Mouse (Mus musculus) midbrain, embryonic 12.5 days (tissue): ENCODE measurements around the gene Exosc7. TPM values are rescaled to one million over a fixed set of nuclear protein-coding genes. Genes with fewer than 3 reads are reported as not detected.

Experiments
- ATAC-seq: fragments of 200-750 bp; cut with Nextera tagmentation; 2 replicates; pipeline ENCODE4 v1.8.0; 2017; ENCODE audit warnings: low read depth, moderate TSS enrichment, moderate library complexity; ENCODE audit not compliant: low FRiP score
- H3K27ac ChIP-seq: fragments of 300-500 bp; sonication (generic); replicated peaks from 2 replicates; pipeline ENCODE4 v1.5.1; 2016; ENCODE audit warnings: mild to moderate bottlenecking
- H3K27me3 ChIP-seq: fragments of 300-500 bp; sonication (generic); 2 replicates; pipeline ENCODE4 v1.6.1; 2016; ENCODE audit warnings: mild to moderate bottlenecking
- H3K36me3 ChIP-seq: fragments of 300-500 bp; sonication (generic); 2 replicates; pipeline ENCODE4 v1.6.1; 2016
- H3K4me1 ChIP-seq: fragments of 300-500 bp; sonication (generic); 2 replicates; pipeline ENCODE4 v1.6.1; 2016
- H3K4me2 ChIP-seq: fragments of 300-500 bp; sonication (generic); replicated peaks from 2 replicates; pipeline ENCODE4 v1.6.1; 2016; ENCODE audit warnings: mild to moderate bottlenecking, moderate library complexity
- H3K4me3 ChIP-seq: fragments of 300-500 bp; sonication (generic); 2 replicates; pipeline ENCODE4 v1.5.1; 2016; ENCODE audit warnings: mild to moderate bottlenecking
- H3K9ac ChIP-seq: fragments of 300-500 bp; sonication (generic); replicated peaks from 2 replicates; pipeline ENCODE4 v1.6.1; 2016; ENCODE audit warnings: mild to moderate bottlenecking, moderate library complexity
- H3K9me3 ChIP-seq: fragments of 300-500 bp; sonication (generic); 2 replicates; pipeline ENCODE4 v1.6.1; 2016; ENCODE audit warnings: mild to moderate bottlenecking
- WGBS: fragments of 180-500 bp; shearing (Covaris S2); methylation state at CpG from one replicate; pipeline ENCODE4 v1.1.7; 2016; 5-methylcytosine and 5-hydroxymethylcytosine counted together
- polyA plus RNA-seq: library from polyadenylated mRNA; unstranded; fragments of >200 nt; fragmentation: Nextera tagmentation; extraction: Ambion mirVana; gene quantifications from 2 replicates; pipeline ENCODE4 v1.2.1, GENCODE M21; 2016

The Exosc7 gene
- polyA plus RNA-seq = 96.5 and 103 TPM in 2 replicates

GRCm38 (mm10) chr9:123112805-123113521 is at the start of gene Exosc7, which contains the start of gene Zdhhc3:
TSS of gene Exosc7 (plus strand) at chr9:123113215.
TSS of gene Zdhhc3 (minus strand) at chr9:123113205.
- H3K27me3 ChIP-seq = no peaks in the 10 kb centered on the region
- peak; percentile 96 for ATAC-seq
- peaks cover 18% of the 10 kb centered on the region for H3K4me1 ChIP-seq
- H3K4me3 ChIP-seq = peak within 1 kb of the TSS; percentile 95
- H3K27ac ChIP-seq = peak within 1 kb of the TSS; percentile 94
- WGBS = under 1% methylated on average over 78 of the region's 79 CpGs
- no peaks in the 10 kb centered on the region for H3K9me3 ChIP-seq
- peak within 1 kb of the TSS; percentile 81 for H3K4me2 ChIP-seq
- peaks cover 12% of the 10 kb centered on the region for H3K36me3 ChIP-seq
- peak within 1 kb of the TSS; percentile 93 for H3K9ac ChIP-seq

GRCm38 (mm10) chr9:123079149-123079548 is 33.9 kb upstream of the Exosc7 start:
- Histone ChIP-seq H3K4me3 (no peak overlapping the region), H3K27me3 (no peaks in the 10 kb centered on the region), H3K9ac (no peak overlapping the region), H3K4me1 (no peaks in the 10 kb centered on the region), H3K4me2 (no peak overlapping the region), H3K36me3 (peaks cover 87% of the 10 kb centered on the region), H3K9me3 (no peaks in the 10 kb centered on the region), H3K27ac (no peak overlapping the region)
- 93% methylated on average over 5 of the region's 5 CpGs for WGBS
- no peak for ATAC-seq

- H3K4me1 ChIP-seq = no peaks in the 10 kb centered on the region
- H3K9ac ChIP-seq = no peak overlapping the region
- no peak for ATAC-seq
- no peak overlapping the region for H3K4me3 ChIP-seq
- no peaks in the 10 kb centered on the region for H3K27me3 ChIP-seq
- no peaks in the 10 kb centered on the region for H3K9me3 ChIP-seq
- H3K36me3 ChIP-seq = peaks cover 94% of the 10 kb centered on the region
- H3K4me2 ChIP-seq = no peak overlapping the region
- 93% methylated on average over 7 of the region's 7 CpGs for WGBS
- no peak overlapping the region for H3K27ac ChIP-seq
Measured at GRCm38 (mm10) chr9:123080355-123080754, 32.7 kb upstream of the Exosc7 start.

GRCm38 (mm10) chr9:123080796-123081195 is 32.2 kb upstream of the Exosc7 start:
- Histone ChIP-seq H3K36me3 (peaks cover 95% of the 10 kb centered on the region), H3K4me3 (no peak overlapping the region), H3K4me1 (no peaks in the 10 kb centered on the region), H3K27ac (no peak overlapping the region), H3K9me3 (no peaks in the 10 kb centered on the region), H3K9ac (no peak overlapping the region), H3K27me3 (no peaks in the 10 kb centered on the region), H3K4me2 (no peak overlapping the region)
- 78% methylated on average over 1 of the region's 1 CpGs for WGBS
- no peak for ATAC-seq

GRCm38 (mm10) chr9:123085373-123085772 is 27.6 kb upstream of the Exosc7 start:
- Histone ChIP-seq H3K9me3 (no peaks in the 10 kb centered on the region), H3K27ac (no peak overlapping the region), H3K36me3 (peaks cover 95% of the 10 kb centered on the region), H3K4me2 (no peak overlapping the region), H3K27me3 (no peaks in the 10 kb centered on the region), H3K4me1 (no peaks in the 10 kb centered on the region), H3K9ac (no peak overlapping the region), H3K4me3 (no peak overlapping the region)
- 89% methylated on average over 1 of the region's 1 CpGs for WGBS
- no peak for ATAC-seq

- Histone ChIP-seq H3K27ac (no peak overlapping the region), H3K9me3 (no peaks in the 10 kb centered on the region), H3K4me2 (no peak overlapping the region), H3K4me1 (no peaks in the 10 kb centered on the region), H3K4me3 (no peak overlapping the region), H3K9ac (no peak overlapping the region), H3K36me3 (peaks cover 80% of the 10 kb centered on the region), H3K27me3 (no peaks in the 10 kb centered on the region)
- ATAC-seq = no peak
- 83% methylated on average over 3 of the region's 3 CpGs for WGBS
Measured at GRCm38 (mm10) chr9:123087558-123087957, 25.5 kb upstream of the Exosc7 start.

- no peak overlapping the region for H3K4me3 ChIP-seq
- no peaks in the 10 kb centered on the region for H3K4me1 ChIP-seq
- no peak overlapping the region for H3K4me2 ChIP-seq
- 93% methylated on average over 4 of the region's 4 CpGs for WGBS
- peaks cover 71% of the 10 kb centered on the region for H3K36me3 ChIP-seq
- H3K9me3 ChIP-seq = no peaks in the 10 kb centered on the region
- H3K27ac ChIP-seq = no peak overlapping the region
- no peak overlapping the region for H3K9ac ChIP-seq
- no peaks in the 10 kb centered on the region for H3K27me3 ChIP-seq
- ATAC-seq = no peak
Measured at GRCm38 (mm10) chr9:123090844-123091243, 22.2 kb upstream of the Exosc7 start.

- peaks cover 60% of the 10 kb centered on the region for H3K36me3 ChIP-seq
- H3K4me3 ChIP-seq = no peak overlapping the region
- H3K4me1 ChIP-seq = no peaks in the 10 kb centered on the region
- H3K9me3 ChIP-seq = no peaks in the 10 kb centered on the region
- no peak overlapping the region for H3K27ac ChIP-seq
- H3K27me3 ChIP-seq = no peaks in the 10 kb centered on the region
- no peak overlapping the region for H3K4me2 ChIP-seq
- no peak for ATAC-seq
- WGBS = 97% methylated on average over 16 of the region's 16 CpGs
- H3K9ac ChIP-seq = no peak overlapping the region
Measured at GRCm38 (mm10) chr9:123099631-123100455, 13.2 kb upstream of the Exosc7 start.

GRCm38 (mm10) chr9:123103425-123103824 is 9.6 kb upstream of the Exosc7 start:
- H3K9me3 ChIP-seq = no peaks in the 10 kb centered on the region
- H3K27me3 ChIP-seq = no peaks in the 10 kb centered on the region
- no peak overlapping the region for H3K4me2 ChIP-seq
- H3K27ac ChIP-seq = no peak overlapping the region
- H3K4me3 ChIP-seq = no peak overlapping the region
- peaks cover 40% of the 10 kb centered on the region for H3K36me3 ChIP-seq
- no peak for ATAC-seq
- H3K9ac ChIP-seq = no peak overlapping the region
- no peaks in the 10 kb centered on the region for H3K4me1 ChIP-seq

GRCm38 (mm10) chr9:123104362-123104761 is 8.7 kb upstream of the Exosc7 start:
- Histone ChIP-seq H3K9ac (no peak overlapping the region), H3K27me3 (no peaks in the 10 kb centered on the region), H3K4me3 (no peak overlapping the region), H3K9me3 (no peaks in the 10 kb centered on the region), H3K36me3 (peaks cover 35% of the 10 kb centered on the region), H3K27ac (no peak overlapping the region), H3K4me2 (no peak overlapping the region), H3K4me1 (no peaks in the 10 kb centered on the region)
- no peak for ATAC-seq

- Histone ChIP-seq H3K4me3 (no peak overlapping the region), H3K27ac (no peak overlapping the region), H3K4me1 (peaks cover 9% of the 10 kb centered on the region), H3K9me3 (no peaks in the 10 kb centered on the region), H3K9ac (no peak overlapping the region), H3K4me2 (no peak overlapping the region), H3K36me3 (peaks cover 18% of the 10 kb centered on the region), H3K27me3 (no peaks in the 10 kb centered on the region)
- ATAC-seq = no peak
- 87% methylated on average over 4 of the region's 4 CpGs for WGBS
Measured at GRCm38 (mm10) chr9:123107186-123107585, 5.8 kb upstream of the Exosc7 start.

- no peak for ATAC-seq
- H3K27ac ChIP-seq = no peak overlapping the region
- WGBS = 95% methylated on average over 7 of the region's 7 CpGs
Measured at GRCm38 (mm10) chr9:123109188-123109587, 3.8 kb upstream of the Exosc7 start.

More at GRCm38 (mm10) chr9:123109188-123109587, 3.8 kb upstream of the Exosc7 start:
- H3K4me3 ChIP-seq = no peak overlapping the region
- H3K9ac ChIP-seq = no peak overlapping the region
- peaks cover 18% of the 10 kb centered on the region for H3K4me1 ChIP-seq
- H3K27me3 ChIP-seq = no peaks in the 10 kb centered on the region
- H3K36me3 ChIP-seq = peaks cover 18% of the 10 kb centered on the region
- H3K4me2 ChIP-seq = no peak overlapping the region
- no peaks in the 10 kb centered on the region for H3K9me3 ChIP-seq
